Mouse (Mus musculus): ENCODE data around the gene Gm10073. TPM values are rescaled to one million over a fixed set of nuclear protein-coding genes. Genes with fewer than 3 reads are reported as not detected.
"Not testable (repeated sequence)": the region's sequence is repeated elsewhere in the genome, so short reads cannot be mapped to it uniquely, and the experiment has no call there.

Gm10073 gene
- polyA plus RNA-seq (2016; fragmentation: Nextera tagmentation; extraction: Ambion mirVana), result 4.5 and 6.3 TPM in 2 replicates

- not testable (repeated sequence) for H3K4me1 ChIP-seq (replicated peaks); ATAC-seq (ENCODE audit: insufficient number of reproducible peaks, insufficient read depth, low FRiP score, low TSS enrichment, low read depth); H3K27me3 ChIP-seq; H3K9me3 ChIP-seq; H3K4me2 ChIP-seq; H3K9ac ChIP-seq (replicated peaks); H3K4me3 ChIP-seq (replicated peaks); H3K27ac ChIP-seq; H3K36me3 ChIP-seq
- 30% methylated on average over 20 of the region's 20 CpGs for WGBS
Measured at GRCm38 (mm10) chr8:106573168-106573567, at the start of gene Gm10073. Gm10073 (minus strand) TSS chr8:106573461.

- no peak overlapping the region for H3K9ac ChIP-seq (replicated peaks)
Measured at GRCm38 (mm10) chr8:106623016-106623415, 49.8 kb upstream of the Gm10073 start.

GRCm38 (mm10) chr8:106620488-106620887 lies 47.2 kb upstream of the Gm10073 start:
- Histone ChIP-seq H3K4me1 (replicated peaks) (peaks cover 43% of the 10 kb centered on the region), H3K4me2 (no peak overlapping the region), H3K9ac (replicated peaks) (no peak overlapping the region), H3K4me3 (replicated peaks) (no peak overlapping the region), H3K36me3 (no peaks in the 10 kb centered on the region), H3K27me3 (no peaks in the 10 kb centered on the region; the same call in 1 of the 2 replicates), H3K9me3 (peaks cover 5% of the 10 kb centered on the region; the same call in 1 of the 2 replicates), H3K27ac (no peak overlapping the region)
- WGBS, result 66% methylated on average over 2 of the region's 2 CpGs
- ATAC-seq (ENCODE audit: insufficient number of reproducible peaks, insufficient read depth, low FRiP score, low TSS enrichment, low read depth), result no peak

More at GRCm38 (mm10) chr8:106623016-106623415, 49.8 kb upstream of the Gm10073 start:
- Histone ChIP-seq H3K36me3 (no peaks in the 10 kb centered on the region), H3K27me3 (no peaks in the 10 kb centered on the region; the same call in 1 of the 2 replicates), H3K9me3 (peaks cover 5% of the 10 kb centered on the region; the same call in 1 of the 2 replicates), H3K4me3 (replicated peaks) (no peak overlapping the region), H3K4me2 (no peak overlapping the region), H3K4me1 (replicated peaks) (peaks cover 34% of the 10 kb centered on the region), H3K27ac (no peak overlapping the region; the same call in 1 of the 2 replicates)
- 37% methylated on average over 5 of the region's 5 CpGs for WGBS
- no peak for ATAC-seq (ENCODE audit: insufficient number of reproducible peaks, insufficient read depth, low FRiP score, low TSS enrichment, low read depth)

DNA sequence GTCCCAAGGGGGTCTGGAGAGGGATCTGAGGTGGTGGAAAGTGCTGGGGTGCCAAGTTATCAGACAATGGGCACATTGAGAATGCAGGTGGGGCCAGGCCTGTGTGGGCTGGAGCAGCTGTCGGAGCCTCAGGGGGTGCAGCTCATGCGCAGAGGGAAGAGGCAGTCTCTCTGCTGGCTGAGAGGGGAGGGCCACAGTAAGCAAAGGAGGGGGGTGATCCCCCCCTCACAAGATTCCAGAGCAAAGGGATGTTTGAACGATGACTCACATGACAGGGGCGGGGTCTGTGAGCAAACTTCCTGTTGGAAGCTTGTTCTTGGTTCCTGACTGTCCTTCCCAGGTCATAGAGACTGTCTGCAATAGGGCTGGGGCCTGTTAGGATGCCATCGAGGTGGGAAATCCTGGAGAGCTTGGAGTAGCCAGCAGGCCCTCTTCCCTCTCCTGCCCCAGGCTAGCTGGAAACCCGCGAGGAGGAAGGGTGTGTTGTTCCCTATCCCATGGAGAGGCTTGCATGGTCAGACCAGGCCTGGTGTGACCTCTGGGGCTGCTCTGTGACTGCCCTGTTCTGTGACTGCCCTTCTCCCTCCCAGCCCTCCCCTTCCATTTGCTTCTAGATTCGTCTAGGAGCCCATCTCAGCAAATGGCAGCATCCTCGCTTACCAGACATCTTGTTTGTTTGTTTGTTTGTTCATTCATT lies 46.4 kb upstream of the Gm10073 start:
- WGBS, result 51% methylated on average over 9 of the region's 9 CpGs

GRCm38 (mm10) chr8:106618324-106618723 lies 45.1 kb upstream of the Gm10073 start:
- H3K4me2 ChIP-seq, result no peak overlapping the region
- H3K27me3 ChIP-seq, result no peaks in the 10 kb centered on the region
- 47% methylated on average over 6 of the region's 6 CpGs for WGBS
- ATAC-seq (ENCODE audit: insufficient number of reproducible peaks, insufficient read depth, low FRiP score, low TSS enrichment, low read depth), result no peak
- H3K27ac ChIP-seq, result 0 out of 2 replicates have a peak overlapping the region, but pooled peaks have one; percentile 35
- no peak overlapping the region for H3K4me3 ChIP-seq (replicated peaks)
- H3K4me1 ChIP-seq (replicated peaks), result peaks cover 43% of the 10 kb centered on the region
- no peaks in the 10 kb centered on the region for H3K36me3 ChIP-seq
- no peak overlapping the region for H3K9ac ChIP-seq (replicated peaks)
- H3K9me3 ChIP-seq, result no peaks in the 10 kb centered on the region

More for the DNA sequence above, 46.4 kb upstream of the Gm10073 start:
- H3K9ac ChIP-seq (replicated peaks), result 0 out of 2 replicates have a peak overlapping the region, but pooled peaks have one; percentile 4
- peak overlapping the region; percentile 62 for H3K27ac ChIP-seq
- no peak overlapping the region for H3K4me2 ChIP-seq
- peaks cover 5% of the 10 kb centered on the region; the same call in 1 of the 2 replicates for H3K9me3 ChIP-seq
- no peaks in the 10 kb centered on the region for H3K36me3 ChIP-seq
- no peak overlapping the region for H3K4me3 ChIP-seq (replicated peaks)
- no peaks in the 10 kb centered on the region; the same call in 1 of the 2 replicates for H3K27me3 ChIP-seq
- H3K4me1 ChIP-seq (replicated peaks), result peaks cover 43% of the 10 kb centered on the region
- peak; percentile 73; the same call in 1 of the 2 replicates for ATAC-seq (ENCODE audit: insufficient number of reproducible peaks, insufficient read depth, low FRiP score, low TSS enrichment, low read depth)

GRCm38 (mm10) chr8:106617865-106618264 lies 44.6 kb upstream of the Gm10073 start:
- no peaks in the 10 kb centered on the region for H3K9me3 ChIP-seq
- WGBS, result 82% methylated on average over 6 of the region's 6 CpGs
- H3K4me2 ChIP-seq, result no peak overlapping the region
- H3K9ac ChIP-seq (replicated peaks), result no peak overlapping the region
- no peak overlapping the region for H3K4me3 ChIP-seq (replicated peaks)
- H3K4me1 ChIP-seq (replicated peaks), result peaks cover 38% of the 10 kb centered on the region
- H3K27me3 ChIP-seq, result no peaks in the 10 kb centered on the region
- no peaks in the 10 kb centered on the region for H3K36me3 ChIP-seq
- no peak for ATAC-seq (ENCODE audit: insufficient number of reproducible peaks, insufficient read depth, low FRiP score, low TSS enrichment, low read depth)
- H3K27ac ChIP-seq, result no peak overlapping the region; the same call in 1 of the 2 replicates

DNA sequence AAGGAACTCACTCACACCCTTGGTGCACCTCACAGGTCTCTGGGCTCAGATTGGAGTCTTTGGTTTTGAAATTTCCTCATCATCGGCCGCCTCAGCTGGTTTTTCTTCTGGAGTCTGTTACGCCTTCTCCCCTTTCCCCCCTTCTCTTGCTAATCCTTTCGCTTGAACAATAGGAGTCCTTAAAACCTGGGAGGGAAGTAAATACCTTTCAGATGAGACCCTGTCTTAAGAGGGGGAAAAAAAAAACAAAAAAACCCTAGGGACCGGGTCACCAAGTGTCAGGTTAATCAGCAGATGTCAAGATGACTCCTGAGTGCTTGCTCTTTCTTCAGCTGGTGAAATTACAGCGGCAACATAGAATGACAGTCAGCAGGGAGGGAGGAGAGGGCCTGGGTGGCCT lies 43.9 kb upstream of the Gm10073 start:
- H3K9ac ChIP-seq (replicated peaks), result no peak overlapping the region
- H3K4me1 ChIP-seq (replicated peaks), result peaks cover 34% of the 10 kb centered on the region
- no peak overlapping the region for H3K4me3 ChIP-seq (replicated peaks)
- H3K36me3 ChIP-seq, result no peaks in the 10 kb centered on the region
- no peak for ATAC-seq (ENCODE audit: insufficient number of reproducible peaks, insufficient read depth, low FRiP score, low TSS enrichment, low read depth)
- no peaks in the 10 kb centered on the region for H3K9me3 ChIP-seq
- no peaks in the 10 kb centered on the region for H3K27me3 ChIP-seq
- WGBS, result 44% methylated on average over 6 of the region's 6 CpGs
- H3K27ac ChIP-seq, result no peak overlapping the region; the same call in 1 of the 2 replicates
- H3K4me2 ChIP-seq, result no peak overlapping the region

GRCm38 (mm10) chr8:106616679-106617078 lies 43.4 kb upstream of the Gm10073 start:
- H3K4me2 ChIP-seq, result no peak overlapping the region
- H3K27ac ChIP-seq, result 0 out of 2 replicates have a peak overlapping the region, but pooled peaks have one; percentile 12
- no peak overlapping the region for H3K9ac ChIP-seq (replicated peaks)
- H3K9me3 ChIP-seq, result no peaks in the 10 kb centered on the region
- 51% methylated on average over 4 of the region's 4 CpGs for WGBS
- H3K36me3 ChIP-seq, result no peaks in the 10 kb centered on the region
- H3K27me3 ChIP-seq, result no peaks in the 10 kb centered on the region
- peaks cover 34% of the 10 kb centered on the region for H3K4me1 ChIP-seq (replicated peaks)
- H3K4me3 ChIP-seq (replicated peaks), result no peak overlapping the region
- no peak for ATAC-seq (ENCODE audit: insufficient number of reproducible peaks, insufficient read depth, low FRiP score, low TSS enrichment, low read depth)

DNA sequence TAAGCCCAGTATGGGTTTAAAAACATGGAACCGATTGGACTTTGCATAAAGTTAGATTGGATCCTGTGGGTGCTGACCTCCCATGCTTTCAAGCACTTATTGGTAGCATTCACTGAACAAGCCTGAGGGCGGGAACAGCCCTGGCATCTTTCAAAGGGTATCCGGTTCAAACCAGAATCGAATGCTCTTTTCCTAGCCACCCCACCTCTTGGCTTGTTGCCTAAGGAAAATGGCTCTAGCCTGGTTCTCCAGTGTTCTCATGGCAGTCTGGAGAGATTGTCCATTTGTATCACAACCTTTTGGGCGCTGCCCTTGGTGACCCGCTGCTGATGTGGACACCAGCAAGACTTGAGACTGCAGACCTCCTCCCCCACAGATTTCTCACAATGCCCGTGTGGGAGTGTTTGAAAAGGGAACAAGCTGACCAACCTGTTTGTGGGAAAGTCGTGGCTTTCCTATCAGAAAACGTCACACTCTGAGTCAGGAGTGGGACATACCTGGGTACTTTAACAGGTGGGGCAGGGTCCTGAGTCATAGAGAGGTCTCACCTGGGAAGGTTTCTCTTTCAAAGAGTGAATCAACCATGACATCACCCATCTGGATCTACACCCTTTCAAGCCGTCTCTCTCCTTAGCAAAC lies 42.5 kb upstream of the Gm10073 start:
- Histone ChIP-seq H3K9ac (replicated peaks) (no peak overlapping the region), H3K27me3 (peaks cover 4% of the 10 kb centered on the region; the same call in 1 of the 2 replicates), H3K4me1 (replicated peaks) (peaks cover 34% of the 10 kb centered on the region), H3K4me3 (replicated peaks) (no peak overlapping the region), H3K4me2 (no peak overlapping the region), H3K27ac (no peak overlapping the region), H3K36me3 (no peaks in the 10 kb centered on the region), H3K9me3 (no peaks in the 10 kb centered on the region)
- ATAC-seq (ENCODE audit: insufficient number of reproducible peaks, insufficient read depth, low FRiP score, low TSS enrichment, low read depth), result no peak
- WGBS, result 72% methylated on average over 10 of the region's 10 CpGs

GRCm38 (mm10) chr8:106614704-106615103 lies 41.4 kb upstream of the Gm10073 start:
- H3K9ac ChIP-seq (replicated peaks), result no peak overlapping the region
- H3K9me3 ChIP-seq, result no peaks in the 10 kb centered on the region
- no peak overlapping the region for H3K4me3 ChIP-seq (replicated peaks)
- H3K36me3 ChIP-seq, result no peaks in the 10 kb centered on the region
- no peak overlapping the region for H3K4me2 ChIP-seq
- ATAC-seq (ENCODE audit: insufficient number of reproducible peaks, insufficient read depth, low FRiP score, low TSS enrichment, low read depth), result no peak
- H3K27ac ChIP-seq, result no peak overlapping the region
- H3K4me1 ChIP-seq (replicated peaks), result peaks cover 24% of the 10 kb centered on the region
- WGBS, result 30% methylated on average over 5 of the region's 5 CpGs
- H3K27me3 ChIP-seq, result peaks cover 10% of the 10 kb centered on the region

- H3K27me3 ChIP-seq, result peaks cover 26% of the 10 kb centered on the region
- WGBS, result 70% methylated on average over 3 of the region's 3 CpGs
- H3K36me3 ChIP-seq, result no peaks in the 10 kb centered on the region
- H3K9ac ChIP-seq (replicated peaks), result no peak overlapping the region
- ATAC-seq (ENCODE audit: insufficient number of reproducible peaks, insufficient read depth, low FRiP score, low TSS enrichment, low read depth), result no peak
- H3K9me3 ChIP-seq, result no peaks in the 10 kb centered on the region
- H3K4me3 ChIP-seq (replicated peaks), result no peak overlapping the region
- peaks cover 14% of the 10 kb centered on the region for H3K4me1 ChIP-seq (replicated peaks)
- no peak overlapping the region for H3K27ac ChIP-seq
- H3K4me2 ChIP-seq, result no peak overlapping the region
Measured at GRCm38 (mm10) chr8:106612047-106612446, 38.8 kb upstream of the Gm10073 start.

Data from limb, embryonic 12.5 days (tissue).